Mouse (Mus musculus) 3134 (cell line): ENCODE measurements around the gene Timm23.

Source experiments
- DNase-seq: peaks from one replicate; pipeline ENCODE4 v3.0.0-alpha.2; 2011; ENCODE audit warnings: low spot score; ENCODE audit not compliant: insufficient read length; ENCODE audit errors: extremely low read depth

The Timm23 gene

DNA sequence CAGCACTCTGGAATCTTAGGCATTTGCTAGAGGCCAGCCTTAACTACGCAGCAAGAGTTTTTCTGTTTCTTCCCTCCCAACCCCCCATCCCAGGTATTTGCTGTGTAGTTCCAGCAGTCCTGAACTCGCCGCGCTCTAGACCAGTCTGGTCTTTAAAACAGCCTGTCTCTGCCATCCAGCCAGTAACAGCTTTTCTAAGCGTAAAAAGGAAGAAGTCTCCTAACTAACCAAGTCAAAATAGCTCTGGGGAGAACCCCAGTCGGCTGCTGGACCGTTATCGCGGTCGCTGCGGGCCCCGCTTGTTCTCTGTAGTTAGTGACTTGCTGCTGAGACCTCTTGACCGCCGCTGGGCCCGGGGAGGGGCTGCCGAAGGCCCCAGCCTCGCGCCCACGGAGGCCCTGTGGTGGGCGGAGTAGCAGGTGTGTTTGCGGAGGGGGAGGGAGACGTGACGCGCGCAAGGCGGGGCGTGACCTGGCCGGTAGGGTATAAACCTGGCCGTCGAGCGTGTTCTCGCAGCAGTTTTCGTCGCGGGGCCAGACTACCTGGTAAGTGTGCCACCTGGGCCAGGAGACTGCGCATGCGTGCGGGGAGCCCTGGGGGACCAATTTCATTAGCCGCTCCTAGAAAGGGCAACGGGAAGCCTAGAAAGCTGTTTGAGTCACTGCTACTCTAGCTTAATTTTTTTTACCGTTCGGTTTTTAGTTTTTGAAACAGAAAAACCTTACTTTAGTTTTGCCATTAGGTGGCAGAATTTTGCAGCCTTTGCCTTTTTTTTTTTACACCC, 36.2 kb downstream of the Timm23 start:
- peak; percentile 80 for DNase-seq

GRCm38 (mm10) chr14:32164173-32165051, 37.3 kb downstream of the Timm23 start:
- no peak for DNase-seq

- no peak for DNase-seq
Measured at GRCm38 (mm10) chr14:32163203-32163888, 38.4 kb downstream of the Timm23 start.

GRCm38 (mm10) chr14:32162231-32162630, 39.5 kb downstream of the Timm23 start:
- no peak for DNase-seq

GRCm38 (mm10) chr14:32161090-32161885, 40.4 kb downstream of the Timm23 start:
- no peak for DNase-seq

GRCm38 (mm10) chr14:32160563-32160962, 41.1 kb downstream of the Timm23 start:
- no peak for DNase-seq

GRCm38 (mm10) chr14:32159690-32160246, 41.9 kb downstream of the Timm23 start, which contains the start of gene Ncoa4:
Gene Ncoa4, plus strand, starts transcription at chr14:32159865.
- peak; percentile 90 for DNase-seq

- peak; percentile 82 for DNase-seq
Measured at GRCm38 (mm10) chr14:32159150-32159670, 42.5 kb downstream of the Timm23 start.

DNA sequence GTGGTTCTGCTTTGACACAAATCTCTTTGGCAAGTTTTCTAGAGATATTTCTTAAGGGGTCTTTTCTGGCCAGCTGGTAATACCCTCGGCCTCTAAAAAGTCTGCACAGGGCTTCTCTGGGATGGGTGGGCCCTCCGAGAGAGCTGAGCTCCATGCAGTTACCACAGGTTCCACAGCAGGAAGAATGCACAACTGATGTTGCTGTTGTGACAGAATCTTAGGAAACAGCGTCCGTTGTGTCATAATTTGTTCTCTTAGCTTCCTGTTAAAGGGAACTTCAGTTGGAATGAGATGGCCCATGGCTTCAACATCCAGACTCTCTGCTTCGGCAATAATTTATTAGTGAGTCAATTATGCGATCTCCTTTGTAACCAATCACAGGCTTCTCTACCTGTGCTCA, 46.9 kb downstream of the Timm23 start:
- DNase-seq: no peak

GRCm38 (mm10) chr14:32153156-32153555, 48.5 kb downstream of the Timm23 start:
- no peak for DNase-seq

DNA sequence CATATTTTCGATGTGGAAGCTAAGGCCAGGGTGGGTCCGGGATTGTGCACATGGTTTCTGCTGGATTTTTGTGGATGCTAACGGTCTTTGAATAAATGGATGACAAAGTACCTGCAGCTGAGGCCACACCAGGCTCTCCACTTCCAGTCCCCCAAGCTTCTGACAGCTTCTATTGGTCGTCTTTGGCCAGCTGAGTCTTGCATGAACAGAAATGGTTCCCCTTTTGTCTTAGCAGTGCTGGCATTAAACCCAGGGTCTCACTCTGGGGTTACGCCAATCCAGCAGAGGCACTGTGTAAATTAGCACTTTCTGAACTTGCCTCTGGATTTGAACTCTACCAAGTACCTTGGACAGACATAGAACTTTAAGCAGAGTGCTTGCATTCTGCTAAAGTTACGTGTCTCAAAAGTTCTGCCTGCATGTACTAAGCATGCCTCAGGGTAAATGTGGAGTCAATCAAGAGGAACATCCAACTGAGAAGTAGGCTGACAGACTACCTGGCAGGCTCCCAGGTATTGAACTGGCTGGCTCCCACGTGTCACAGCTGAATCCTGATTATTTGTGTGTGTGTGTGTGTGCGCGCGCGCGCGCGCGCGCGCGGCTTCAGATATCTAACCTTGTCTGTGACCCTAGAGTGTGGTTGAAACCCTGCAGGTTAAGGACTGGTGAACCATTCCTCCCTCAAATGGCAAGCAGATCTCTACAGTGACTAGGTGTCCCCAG, 49.3 kb downstream of the Timm23 start:
- no peak for DNase-seq

DNA sequence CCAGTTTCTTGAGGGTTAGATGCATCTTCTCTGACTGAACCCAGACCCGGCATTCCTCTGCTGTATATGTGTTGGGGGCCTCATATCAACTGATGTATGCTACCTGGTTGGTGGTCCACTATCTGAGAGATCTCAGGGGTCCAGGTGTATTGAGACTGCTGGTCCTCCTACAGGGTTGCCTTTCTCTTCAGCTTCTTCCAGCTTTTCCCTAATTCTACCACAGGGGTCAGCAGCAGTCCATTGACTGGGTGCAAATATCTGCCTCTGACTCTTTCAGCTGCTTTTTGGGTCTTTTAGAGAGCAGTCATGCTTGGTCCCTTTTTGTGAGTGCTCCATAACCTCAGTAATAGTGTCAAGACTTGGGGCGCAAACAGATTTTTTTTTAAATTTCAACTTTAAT, 50.8 kb downstream of the Timm23 start:
- DNase-seq: no peak

DNA sequence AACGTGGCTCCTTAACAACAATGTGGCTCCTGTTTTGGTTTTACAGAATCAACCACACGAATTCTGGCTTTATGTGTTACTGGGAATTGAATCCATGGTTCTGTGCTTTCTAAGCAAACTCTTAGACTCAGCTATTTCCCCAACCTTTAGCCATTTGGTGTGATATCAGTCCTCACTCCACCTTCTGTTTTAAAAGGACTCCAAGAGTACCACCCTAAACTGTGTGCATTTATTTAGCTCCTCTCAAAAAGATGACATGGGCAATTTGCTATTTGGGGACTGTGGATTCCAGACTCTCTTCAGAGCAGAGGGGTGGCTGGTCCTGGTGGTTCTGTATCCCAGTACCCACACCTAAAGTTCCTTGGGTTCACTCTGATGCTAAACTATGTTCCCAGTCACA, 55.1 kb downstream of the Timm23 start:
- no peak for DNase-seq

DNA sequence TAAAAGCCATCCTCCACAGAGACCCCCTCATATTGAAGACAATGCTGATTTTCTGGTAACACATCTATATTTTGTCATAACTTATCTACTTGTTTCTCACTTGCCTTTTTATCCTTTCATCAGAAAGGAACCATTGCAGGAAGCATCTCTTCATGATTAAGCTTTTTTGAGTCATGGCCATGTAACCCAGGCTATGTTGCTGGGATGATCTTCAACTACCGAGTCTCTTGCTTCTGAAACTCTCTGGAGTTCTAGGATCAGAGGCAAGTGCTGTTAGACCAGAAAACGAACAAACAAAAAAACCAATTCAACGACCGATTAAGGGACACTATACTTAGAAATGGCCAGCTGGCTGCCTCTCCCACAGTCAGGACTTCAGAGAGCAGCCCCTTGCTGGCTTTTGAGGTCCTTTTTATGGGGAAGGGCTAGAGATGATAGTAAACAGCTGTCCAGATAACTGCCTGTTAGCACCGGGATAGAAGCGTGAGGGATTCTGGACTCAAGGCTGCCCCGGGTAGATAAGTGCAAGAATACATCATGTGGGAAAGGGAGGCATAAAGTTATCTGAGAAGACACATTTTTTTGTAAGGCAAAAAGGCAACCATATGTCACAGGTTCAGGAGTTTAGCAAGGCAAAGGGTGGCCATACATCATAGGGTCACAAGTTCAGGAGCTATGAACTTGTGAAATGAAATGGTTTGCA, 55.7 kb downstream of the Timm23 start:
- no peak for DNase-seq

GRCm38 (mm10) chr14:32145401-32145800, 56.3 kb downstream of the Timm23 start:
- no peak for DNase-seq

- no peak for DNase-seq
Measured at GRCm38 (mm10) chr14:32144734-32145133, 57.0 kb downstream of the Timm23 start.

- DNase-seq: no peak
Measured at GRCm38 (mm10) chr14:32141723-32142122, 60.0 kb downstream of the Timm23 start, which contains the start of gene Msmb. Gene Msmb, plus strand, starts transcription at chr14:32142023.

- DNase-seq: no peak
Measured at GRCm38 (mm10) chr14:32140359-32140965, 61.2 kb downstream of the Timm23 start.
